Mouse (Mus musculus) adrenal gland, adult 2 months (tissue): ENCODE results near the gene Medag. TPM values are rescaled to one million over a fixed set of nuclear protein-coding genes. Genes with fewer than 3 reads are reported as not detected.
A peak's percentile ranks its signal among the peaks of the same experiment; 100 is the strongest.

Experiments used
- DNase-seq: peaks from one replicate; pipeline ENCODE4 v3.0.0; 2021
- long read RNA-seq: library from polyadenylated mRNA; stranded (forward); transcript quantifications from one replicate; pipeline ENCODE4 v2.0.0, GENCODE M21; 2021
- polyA plus RNA-seq: library from polyadenylated mRNA; depleted of rRNA; stranded (reverse); fragments of >200 nt; gene quantifications from 2 replicates; pipeline ENCODE4 v1.2.3, GENCODE M21; 2012; rRNA removed
- total RNA-seq, 2 experiments: library from RNA; stranded (reverse); gene quantifications; 2 replicates each; pipeline ENCODE4 v1.2.3; 2021

The Medag gene
- 1 to 10 TPM; 3.4 to 8.8 TPM for total RNA-seq
- polyA plus RNA-seq: 4.1 and 4.6 TPM in 2 replicates
- long read RNA-seq, transcript Medag-201 (5 exons, 2,953 nt): major isoform, 9 of 9 reads
- long read RNA-seq, partial matches to known transcripts: 0 of 9 reads
- long read RNA-seq, other reads (novel, unspliced or antisense): 0 of 9 reads

DNA sequence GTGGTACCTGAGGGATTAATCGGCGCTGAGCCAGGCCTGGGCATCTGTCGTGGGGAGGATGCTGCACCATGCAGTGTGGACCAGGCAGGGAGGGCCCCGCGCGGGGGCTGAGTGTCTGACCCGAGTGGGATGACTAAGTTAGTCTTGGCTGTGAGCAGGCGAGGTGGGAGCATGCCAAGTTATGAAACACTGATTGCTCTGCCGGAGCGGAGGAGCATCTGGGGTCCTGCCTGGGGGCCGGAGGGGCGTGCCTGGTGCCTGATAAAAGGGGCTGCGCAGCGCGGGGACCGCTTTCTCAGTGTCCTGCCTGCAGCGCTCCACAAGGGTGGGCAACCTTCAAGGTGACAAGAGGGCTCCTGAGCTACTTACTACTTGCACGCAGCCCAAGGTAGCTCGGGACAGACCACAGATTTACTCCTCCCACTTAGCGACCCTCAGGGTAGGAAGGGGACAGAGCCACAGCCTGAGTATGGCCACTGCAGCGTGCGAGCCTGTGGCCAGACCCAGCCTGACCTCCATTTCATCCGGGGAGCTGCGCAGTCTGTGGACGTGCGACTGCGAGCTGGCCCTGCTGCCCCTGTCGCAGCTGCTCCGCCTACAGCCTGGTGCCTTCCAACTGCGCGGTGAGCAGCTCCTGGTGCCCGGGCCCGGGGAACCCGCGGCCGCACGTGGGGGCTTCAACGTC, at the start of gene Medag:
Gene Medag, plus strand, starts transcription at position 241 of the 685 bp plus-strand sequence.
- DNase-seq: peak; percentile 88

DNA sequence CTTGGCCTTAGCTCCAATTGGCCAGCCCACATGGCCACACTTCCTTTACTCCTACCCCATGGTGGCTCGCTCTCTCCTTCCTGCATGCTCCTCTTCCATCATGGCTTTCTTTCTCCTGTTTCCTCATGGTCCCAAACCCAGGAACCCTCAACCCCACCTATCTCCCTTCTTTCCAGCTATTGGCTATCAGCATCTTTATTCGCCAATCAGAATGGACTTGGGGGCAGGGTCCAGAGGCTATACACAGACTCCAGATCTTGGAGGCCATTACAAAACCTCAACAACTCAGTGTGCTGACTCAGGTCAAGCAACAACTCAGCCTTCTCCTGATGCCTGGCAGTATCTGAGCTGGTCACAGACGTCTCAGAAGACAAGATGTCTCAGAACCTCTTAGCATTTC, 48.9 kb upstream of the Medag start:
- DNase-seq: no peak

- DNase-seq: no peak
Observed at GRCm38 (mm10) chr5:149363903-149364755, 47.4 kb upstream of the Medag start.

DNA sequence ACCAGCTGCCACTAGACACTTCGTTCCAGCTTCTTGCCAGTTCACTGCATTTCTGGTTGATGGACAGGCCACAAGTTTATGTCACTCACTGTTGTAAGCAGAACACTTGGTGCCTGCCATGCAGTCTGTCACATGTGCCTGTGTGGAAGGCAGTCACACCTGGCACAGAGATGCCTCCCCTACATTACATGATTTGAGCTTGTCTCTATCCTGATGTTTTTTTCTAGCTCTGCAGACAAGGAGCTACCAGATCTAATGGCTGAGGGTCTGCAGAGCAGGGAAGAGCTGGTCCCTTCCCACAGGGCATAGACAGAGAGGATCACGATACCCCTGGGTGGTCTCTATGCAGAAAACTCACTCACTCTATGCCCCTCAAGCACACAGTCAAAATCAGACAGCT, 44.5 kb upstream of the Medag start:
- no peak for DNase-seq

DNA sequence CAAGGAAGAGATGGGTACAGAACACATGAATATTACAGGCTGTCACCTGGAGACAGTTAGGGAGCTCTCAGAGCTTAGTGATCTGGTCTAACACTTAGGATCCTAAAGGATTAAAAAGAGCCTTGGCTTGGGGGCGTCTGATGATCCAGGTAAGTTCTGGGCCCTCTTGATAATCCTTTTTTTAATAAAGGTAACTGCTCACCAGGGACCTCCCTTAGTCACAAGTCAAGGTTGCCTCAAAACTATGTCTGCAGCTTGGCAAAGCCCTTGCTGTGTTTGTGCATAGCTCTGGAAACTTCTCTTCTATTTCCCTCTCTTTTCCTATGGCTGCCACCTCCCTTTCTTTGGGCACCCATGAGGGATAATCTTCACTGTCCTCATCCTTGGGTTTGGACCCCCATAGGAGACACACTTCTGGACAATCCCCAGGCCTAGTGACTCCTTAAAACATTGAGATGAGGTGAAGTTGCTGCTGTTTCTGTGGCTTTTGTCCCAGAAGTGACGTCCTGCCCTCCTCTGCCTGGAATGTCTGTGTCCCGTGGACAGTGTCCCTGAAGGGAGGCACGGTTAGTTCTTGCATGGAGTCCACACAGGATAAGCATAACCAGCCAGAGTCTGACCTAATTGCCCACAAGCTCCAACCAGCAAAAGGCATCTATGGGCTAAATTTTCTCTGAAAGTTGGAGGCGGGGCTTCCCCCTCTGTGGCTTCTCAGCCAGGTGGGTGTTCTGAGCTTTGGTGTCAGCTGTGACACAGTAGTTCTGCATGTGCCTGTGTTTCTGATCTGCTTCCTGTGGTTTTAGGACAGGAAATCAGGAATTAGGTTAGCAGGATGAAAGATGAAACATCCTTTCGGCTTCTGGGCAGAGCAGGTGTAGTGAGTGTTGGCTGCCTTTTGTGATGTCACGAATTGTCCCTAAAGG, 43.7 kb upstream of the Medag start:
- DNase-seq: no peak

DNA sequence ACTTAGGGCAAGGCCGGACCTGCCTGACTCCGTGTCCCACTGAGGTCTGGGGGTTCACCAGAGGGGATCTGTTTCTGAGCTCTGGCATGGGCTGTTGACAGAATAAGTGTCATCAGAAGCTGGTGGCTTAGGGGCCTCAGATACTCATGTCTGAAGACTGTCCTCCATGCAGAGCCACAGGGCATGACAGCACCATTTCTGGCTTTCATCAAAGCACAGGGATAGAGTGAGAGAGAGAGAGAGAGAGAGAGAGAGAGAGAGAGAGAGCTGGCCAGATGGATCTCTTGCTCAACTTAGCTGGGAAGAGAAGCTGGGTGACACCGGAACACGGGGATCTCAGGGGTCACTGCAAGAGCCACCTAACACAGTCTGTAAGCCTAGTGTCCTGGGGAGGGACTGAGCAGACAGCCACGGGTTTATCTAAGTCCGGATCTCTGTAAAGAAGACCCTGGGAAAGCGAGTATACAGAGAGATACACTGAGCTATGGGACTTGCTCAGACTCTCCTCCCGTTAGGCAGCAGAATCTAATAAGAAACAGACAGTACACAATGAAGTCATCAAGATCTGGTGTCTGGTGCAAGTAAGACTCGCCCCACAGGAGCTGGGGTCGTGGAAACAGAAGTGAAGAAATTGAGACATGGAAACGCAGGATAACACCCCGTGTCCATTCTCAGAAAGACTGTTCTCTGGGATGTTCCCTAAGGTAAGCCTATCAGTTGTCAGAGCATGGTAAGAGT, 42.8 kb upstream of the Medag start:
- DNase-seq: no peak

DNA sequence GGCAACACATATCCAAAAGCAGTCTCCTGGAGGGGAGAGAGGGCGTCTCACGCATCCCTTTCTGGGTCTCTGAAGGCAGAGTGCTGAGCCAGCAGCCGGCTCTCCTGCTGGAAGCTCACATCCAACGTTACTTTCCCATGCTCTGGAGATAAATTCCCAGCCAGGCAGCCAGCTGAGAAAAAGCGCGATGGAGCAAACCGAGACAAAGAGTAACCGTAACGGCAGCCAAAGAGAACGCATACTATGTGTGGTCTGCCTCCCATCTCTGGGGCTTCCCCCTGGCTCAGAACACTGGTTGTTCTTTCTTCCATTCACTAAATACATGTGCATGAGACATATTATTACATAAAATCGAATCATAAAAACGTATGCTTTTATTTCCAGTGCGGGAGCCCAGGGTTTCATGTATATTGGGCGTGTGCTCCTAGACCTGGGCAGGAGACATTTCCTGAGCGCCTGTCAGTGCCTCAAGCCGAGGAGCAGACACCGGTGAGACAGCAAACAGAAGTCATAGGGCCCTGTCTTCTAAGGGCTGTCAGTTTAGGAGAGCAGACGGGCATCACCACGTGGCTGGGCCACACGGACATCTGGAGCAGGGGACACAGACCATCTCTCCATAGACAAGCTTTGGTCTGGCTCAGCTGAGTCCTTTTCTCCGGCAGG, 42.0 kb upstream of the Medag start:
- no peak for DNase-seq

DNA sequence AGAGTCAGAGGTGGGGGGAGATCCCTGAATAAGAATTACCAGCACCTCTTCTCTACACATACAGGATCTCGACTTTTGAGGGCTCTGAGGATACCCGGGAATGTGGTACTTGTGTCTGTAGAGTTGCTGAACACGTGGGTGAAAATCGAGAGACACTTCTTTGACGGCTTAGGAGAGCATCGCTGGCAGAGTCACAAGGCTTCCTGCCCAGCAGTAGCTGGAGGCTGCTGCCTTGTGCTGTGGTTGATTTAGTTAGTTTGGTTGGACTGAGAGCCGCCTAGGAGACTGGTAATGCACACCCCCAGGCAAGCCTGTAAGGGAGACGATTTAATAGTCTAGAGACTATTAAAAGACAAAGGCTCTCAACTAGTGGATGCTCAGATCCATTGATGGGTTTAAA, 39.5 kb upstream of the Medag start:
- DNase-seq: no peak

DNA sequence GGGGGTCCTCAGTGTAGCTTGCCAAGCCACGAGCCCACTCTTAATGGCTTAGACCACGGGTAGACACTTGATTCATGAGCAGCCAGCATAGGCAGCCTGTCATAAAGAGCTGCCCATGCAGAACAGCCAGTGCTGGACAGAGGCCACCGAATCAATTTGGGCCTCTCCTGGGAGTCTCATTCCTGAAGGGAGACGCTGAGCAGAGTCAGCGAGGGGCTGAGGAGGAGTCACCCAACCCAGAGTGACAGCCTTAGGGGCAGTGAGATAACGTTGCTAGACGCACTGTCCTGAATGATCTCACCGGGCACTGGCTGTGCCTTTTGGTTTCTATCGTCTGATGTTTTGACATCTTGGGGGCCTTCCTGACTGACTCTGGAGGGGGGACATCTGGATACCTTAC, 38.3 kb upstream of the Medag start:
- peak; percentile 14 for DNase-seq

DNA sequence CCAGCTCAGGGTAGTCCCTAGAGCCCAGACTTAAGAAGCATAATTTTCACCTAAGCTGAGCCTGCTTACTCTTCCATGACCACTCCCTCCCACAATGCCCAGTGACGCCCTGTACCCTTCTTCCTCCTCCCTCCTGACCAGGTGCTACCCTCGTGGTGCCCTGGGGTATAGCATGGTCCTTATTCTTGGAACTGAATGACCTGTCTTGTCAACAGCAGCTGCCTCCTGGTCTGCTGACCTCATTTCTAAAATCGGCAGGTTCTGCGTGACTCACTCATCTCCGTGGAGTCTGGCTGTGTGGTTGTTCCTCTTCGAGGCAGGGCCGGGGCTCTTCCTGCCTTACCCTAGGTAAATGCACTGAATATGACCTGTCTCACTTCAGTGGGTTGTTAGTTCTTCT, 37.5 kb upstream of the Medag start:
- DNase-seq: peak; percentile 59

DNA sequence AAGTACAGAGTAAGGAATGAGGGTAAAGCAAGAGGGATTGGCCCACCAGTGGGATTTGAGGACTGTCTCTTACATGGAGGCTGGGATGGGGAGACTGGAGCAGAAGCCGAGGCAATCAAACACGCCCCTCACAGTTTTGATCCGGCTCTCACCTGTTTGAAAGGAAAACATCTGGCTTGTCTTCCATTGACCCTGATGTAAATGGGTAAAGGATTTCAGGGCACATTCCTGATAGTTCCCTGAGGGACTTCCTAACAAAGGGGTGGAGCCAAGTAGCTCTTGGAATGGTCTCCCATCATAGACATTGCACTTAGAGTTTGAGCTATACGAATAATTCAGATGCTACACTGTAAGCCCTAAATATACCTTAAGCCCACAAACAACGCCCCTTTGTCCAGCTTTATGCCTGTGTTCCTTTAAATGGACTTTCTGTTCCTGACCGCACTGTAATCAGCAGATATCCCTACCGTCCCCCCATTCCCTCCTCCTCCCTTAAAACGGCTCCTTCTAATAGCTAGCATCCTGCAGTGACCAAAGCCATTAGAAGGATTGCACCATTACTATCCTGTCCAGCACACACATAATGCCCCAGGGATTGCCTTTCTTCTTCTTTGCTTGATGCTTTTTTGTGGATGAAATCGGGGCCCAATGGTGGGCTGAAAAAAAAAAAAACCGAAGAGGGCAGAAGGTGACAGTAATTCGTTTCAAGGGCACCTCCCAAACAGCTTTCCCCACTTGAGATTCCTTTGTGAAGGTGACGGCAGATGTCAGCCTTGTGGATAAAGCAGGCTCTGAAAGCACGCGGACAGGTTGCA, 36.3 kb upstream of the Medag start:
- no peak for DNase-seq

- peak; percentile 84 for DNase-seq
Observed at GRCm38 (mm10) chr5:149375889-149376212, 35.7 kb upstream of the Medag start.

DNA sequence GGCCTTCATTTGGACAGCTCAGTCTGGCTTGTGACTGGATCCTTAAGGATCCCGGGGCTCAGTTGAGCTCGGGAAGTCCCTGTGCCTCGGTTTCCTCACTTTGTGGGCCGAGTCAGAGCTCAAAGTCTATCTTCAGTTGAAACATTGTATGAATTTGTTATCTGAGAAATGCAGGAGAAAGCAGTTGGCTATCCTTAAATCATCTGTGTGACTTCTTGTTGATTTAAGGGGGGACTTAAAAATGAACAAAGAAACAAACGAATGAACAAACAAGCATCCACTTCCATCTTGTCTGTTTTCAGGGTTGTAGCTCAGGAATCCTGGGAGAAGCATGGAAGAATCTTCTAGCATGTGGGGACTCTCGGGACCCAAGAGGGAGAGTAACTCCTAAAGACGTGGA, 35.2 kb upstream of the Medag start:
- no peak for DNase-seq

DNA sequence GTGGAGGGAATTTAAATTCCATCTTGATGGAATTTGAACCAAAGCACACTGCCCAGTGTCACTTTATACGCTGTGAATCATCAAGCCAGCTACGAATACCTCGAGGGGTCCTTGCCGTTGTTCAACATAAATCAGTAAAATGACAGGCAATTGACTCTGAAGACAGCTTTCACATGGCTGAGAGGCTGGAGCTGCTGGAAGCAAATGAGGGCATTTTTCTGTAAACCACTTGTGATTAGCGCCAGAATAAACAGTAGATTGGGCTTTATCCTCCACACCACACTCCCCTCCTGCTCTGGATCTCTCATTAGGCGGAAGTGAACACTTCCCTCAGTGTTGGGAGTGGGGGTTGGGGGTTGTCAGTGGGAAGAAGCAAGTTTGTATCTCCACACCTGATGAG, 34.3 kb upstream of the Medag start:
- no peak for DNase-seq

DNA sequence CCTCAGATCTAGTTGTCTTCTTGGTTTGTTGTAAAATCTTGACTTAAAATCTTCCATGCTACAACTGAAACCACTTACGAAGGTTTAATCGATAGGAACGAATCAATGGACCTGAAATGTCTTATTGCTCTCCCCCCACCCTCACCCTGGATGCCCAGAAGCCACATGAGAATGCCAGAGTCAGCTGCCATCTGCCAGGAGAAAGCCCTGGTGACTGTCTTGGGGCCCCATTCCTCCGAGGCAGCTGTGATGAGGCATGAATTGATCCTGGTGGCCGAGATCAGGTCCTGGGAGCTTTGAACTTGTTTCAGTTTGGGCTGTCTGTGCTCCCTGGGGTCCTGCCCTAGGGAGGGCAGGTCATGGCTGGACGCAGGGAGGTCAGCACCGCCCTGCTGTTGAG, 33.0 kb upstream of the Medag start:
- DNase-seq: no peak

DNA sequence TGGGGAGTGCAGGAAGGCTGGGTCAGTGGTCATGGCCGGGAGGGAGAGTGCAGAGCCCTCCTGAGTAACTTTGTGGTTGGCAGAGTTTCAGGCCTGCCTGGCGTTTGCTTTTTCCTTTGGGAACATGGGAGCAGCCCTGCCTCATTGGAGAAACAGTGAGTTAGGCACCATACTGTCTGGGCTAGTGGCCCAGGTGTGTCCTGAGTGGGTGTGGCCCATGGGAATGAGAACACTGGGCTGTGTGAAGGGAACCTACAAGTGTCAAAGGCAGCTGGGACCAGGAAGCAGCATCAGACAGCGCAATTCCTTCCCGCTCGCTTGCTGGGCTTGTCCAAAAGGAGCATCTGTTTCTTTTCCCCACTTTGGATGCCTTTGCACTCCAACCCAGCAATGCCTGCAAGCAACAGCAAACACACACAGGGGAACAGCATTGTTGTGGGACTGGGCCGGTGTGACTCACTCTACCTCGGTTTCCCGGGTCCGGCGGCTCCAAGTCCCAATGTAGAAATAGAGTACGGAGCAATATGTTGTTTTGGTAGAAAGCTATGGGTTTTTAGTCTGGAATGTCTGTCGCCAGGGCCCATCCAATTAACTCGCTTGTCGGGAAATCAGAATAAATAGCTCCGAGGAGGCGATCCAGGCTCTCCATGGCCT, 32.3 kb upstream of the Medag start:
- DNase-seq: no peak

GRCm38 (mm10) chr5:149379861-149380260, 31.7 kb upstream of the Medag start:
- DNase-seq: no peak

DNA sequence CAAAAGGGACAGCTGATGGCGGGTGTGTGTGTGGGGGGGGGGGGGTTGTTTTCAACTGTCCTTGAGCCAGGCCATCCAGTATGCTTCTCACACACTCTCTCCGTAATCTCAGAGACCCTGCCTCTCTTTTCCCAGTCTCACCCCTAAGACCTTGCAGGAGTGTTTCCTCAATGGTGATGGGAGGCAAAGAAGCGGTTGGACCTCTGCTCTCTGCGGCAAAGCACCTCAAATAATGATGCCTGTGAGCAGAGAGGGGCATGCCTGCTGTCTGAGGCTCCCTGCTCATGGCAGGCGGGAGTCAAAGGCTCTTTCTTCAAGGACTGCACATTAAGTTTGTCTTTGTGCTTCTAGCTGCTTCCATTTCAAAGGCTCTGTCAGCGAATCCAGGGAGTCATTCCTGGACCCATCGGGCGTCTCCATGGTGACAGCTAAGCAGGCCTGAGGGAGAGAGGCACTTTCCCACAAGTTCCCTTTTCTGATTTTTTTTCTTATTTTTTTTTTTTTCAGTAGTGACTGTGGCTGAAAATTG, 31.1 kb upstream of the Medag start:
- peak; percentile 15 for DNase-seq

- no peak for DNase-seq
Observed at GRCm38 (mm10) chr5:149381948-149382347, 29.6 kb upstream of the Medag start.
